Mouse (Mus musculus): ENCODE results near the gene Uty.

DNA sequence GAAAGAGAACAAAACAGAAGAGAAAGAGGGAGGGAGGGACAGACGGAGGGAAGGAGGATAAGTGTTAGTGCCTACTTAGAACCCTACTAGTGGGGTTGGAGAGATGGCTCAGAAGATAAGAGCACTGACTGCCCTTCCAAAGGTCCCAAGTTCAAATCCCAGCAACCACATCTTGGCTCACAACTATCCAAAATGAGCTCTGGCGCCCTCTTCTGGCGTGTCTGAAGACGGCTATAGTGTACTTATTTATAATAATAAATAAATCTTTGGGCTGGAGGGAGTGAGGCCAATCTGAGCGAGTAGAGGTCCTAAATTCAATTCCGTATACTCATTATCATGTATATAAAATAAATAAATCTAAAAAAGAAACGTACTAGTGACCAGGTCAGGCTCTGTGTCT lies 25.6 kb downstream of the Uty start:
- no peak for TF ChIP-seq CTCF (IDR thresholded peaks at IDR 0.05; ENCODE audit: borderline replicate concordance, extremely low read depth, insufficient read depth, insufficient read length)
- TF ChIP-seq POLR2A (IDR thresholded peaks at IDR 0.05; ENCODE audit: borderline replicate concordance, extremely low read depth, insufficient read depth, insufficient read length, poor library complexity, severe bottlenecking) = no peak

All from brain, embryonic 14.5 days (tissue).